Mouse (Mus musculus): ENCODE results near the gene Wap.

Gene Wap

DNA sequence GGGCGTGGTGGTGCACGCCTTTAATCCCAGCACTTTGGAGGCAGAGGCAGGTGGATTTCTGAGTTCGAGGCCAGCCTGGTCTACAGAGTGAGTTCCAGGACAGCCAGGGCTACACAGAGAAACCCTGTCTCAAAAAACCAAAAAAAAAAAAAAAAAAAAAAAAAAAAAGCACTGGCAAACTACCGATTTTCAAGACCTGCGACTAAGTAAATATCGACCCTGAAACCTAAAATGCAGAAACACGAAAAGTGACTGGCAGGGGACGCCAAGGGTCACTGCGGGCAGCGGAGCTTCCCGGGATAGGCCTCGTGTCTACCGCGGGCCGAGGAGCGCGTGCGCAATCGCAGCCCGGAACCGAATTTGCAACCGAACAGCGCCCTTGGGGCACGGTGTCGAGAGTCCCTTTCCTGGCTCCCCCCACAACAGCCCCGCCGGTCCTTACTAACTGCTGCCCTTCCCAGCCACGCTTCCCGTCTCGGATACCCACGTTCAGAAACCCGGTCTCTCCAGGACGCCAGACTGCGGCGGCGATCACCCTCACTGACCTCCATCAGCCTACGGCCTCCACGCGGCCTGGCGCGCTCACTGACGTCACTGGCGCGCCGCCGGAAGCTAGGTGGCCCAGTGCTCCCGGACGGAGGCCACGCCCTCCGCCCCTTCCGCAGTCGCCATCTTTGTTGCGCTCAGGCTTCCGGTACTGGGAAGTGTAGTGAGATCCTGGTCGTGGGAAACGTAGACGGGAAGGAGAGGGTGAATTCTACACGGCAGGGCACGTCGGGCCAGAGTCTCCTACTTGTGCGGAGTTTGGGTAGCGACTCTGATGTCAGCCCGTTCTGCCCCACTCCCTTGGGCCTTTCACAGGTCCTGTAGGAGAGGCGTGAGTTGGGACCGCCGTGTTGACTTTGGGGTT, 12.7 kb downstream of the Wap start, which contains the start of gene Tbrg4:
Gene Tbrg4 (minus strand): TSS at position 590 of the 910 bp plus-strand sequence.
- peak; percentile 94 for DNase-seq

DNA sequence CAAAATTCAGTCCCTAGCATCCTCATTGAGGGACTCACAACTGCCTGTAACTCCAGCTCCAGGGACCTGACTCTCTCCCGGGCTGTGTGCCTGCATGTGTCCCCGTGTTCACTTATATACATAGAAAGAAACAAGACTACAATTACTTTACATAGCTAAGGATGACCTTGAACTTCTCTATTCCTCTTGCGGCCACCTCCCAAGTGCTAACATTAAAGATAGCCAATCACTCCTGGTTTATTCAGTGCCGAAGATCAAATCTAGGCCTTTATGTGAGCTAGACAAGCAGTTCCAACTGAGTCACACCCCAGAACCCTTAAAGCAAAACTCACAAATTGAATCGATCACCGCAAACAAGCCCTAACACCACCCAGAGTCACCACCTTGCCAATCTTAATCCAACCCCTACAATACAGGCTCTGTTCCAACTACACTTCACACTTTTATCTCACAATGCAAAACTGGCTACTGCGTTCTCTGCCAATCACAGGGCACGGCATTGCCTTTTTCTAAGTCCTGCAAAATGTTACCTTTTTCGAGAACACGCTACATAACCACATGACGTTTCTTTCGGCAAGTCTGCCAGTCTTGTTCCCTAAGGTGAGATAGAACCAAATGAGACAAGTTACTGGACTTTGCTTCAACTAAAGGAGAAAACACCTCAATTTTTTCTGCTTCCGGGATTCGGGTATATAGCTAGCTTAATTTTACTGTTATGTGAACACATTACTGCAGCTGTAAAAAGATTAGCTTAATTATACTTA, 13.6 kb downstream of the Wap start:
- no peak for DNase-seq

DNA sequence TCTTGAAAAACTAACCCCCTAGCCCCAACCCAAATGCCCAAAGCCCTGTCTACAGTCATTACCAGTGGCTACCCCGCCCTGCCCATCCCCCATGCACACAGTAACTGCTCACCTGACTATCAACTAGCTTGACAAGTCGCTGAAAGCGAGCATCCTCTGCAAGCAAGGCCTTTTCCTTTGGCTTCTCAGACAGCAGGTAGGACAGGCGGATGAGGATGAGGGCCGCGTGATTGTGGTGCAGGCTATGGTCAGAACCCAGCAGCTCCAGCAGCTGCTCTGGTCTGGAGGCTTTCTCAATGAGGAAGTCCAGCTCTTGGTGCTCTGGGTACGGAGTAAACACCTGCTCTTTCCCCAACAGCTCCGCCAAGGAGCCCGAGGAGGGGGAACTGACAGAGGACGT, 14.7 kb downstream of the Wap start:
- no peak for DNase-seq

- no peak for DNase-seq
These were observed 22.9 kb downstream of the Wap start for GRCm38 (mm10) chr11:6615250-6616205.

- DNase-seq: peak; percentile 91
These were observed 32.7 kb downstream of the Wap start, which contains the start of gene Nacad for GRCm38 (mm10) chr11:6605491-6606399. Gene Nacad, minus strand, starts transcription at chr11:6606053.

DNA sequence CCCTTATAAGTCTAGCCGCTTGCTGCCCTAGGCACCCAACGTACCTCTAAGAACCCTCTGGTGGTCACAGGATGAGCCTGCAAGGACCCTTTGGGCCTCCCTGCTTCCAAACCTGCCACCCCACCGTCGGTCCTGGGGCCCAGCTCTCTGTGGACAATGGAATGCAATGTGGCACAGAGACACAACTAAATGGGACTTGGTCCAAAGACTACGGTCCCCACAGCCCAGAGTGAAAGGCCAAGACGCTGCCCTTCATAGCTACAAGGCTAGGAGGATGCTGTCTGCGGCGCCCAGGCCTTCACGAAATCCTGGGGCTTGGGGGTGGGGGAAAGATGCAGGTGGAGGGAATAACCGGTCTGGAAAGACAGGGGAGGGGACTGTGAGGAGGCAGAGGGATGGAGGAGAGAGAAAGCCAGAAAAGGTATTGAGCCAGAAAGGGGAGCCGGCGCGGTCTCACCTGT, 33.4 kb downstream of the Wap start:
- peak; percentile 80 for DNase-seq

DNA sequence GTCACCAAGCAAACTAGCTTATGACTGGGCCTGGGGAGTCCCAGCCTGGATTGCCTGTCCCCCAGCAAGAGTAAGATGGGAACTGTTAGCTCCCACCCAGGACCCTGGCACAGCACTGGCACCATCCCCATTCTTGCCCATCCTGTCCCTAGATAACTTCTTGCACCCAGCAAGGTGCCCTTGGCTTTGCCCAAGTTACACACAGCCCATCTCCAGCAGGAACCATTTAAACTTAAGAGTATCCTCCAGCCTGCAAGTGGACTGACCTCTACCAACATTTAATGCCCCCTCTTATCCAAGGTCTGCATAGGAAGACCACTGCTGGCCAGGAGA, 33.9 kb downstream of the Wap start:
- no peak for DNase-seq

- DNase-seq: peak; percentile 85
These were observed 34.4 kb downstream of the Wap start for GRCm38 (mm10) chr11:6603887-6604603.

GRCm38 (mm10) chr11:6603224-6603623, 35.2 kb downstream of the Wap start:
- no peak for DNase-seq

GRCm38 (mm10) chr11:6602662-6603061, 35.8 kb downstream of the Wap start:
- no peak for DNase-seq

GRCm38 (mm10) chr11:6601649-6602480, 36.6 kb downstream of the Wap start:
- no peak for DNase-seq

DNA sequence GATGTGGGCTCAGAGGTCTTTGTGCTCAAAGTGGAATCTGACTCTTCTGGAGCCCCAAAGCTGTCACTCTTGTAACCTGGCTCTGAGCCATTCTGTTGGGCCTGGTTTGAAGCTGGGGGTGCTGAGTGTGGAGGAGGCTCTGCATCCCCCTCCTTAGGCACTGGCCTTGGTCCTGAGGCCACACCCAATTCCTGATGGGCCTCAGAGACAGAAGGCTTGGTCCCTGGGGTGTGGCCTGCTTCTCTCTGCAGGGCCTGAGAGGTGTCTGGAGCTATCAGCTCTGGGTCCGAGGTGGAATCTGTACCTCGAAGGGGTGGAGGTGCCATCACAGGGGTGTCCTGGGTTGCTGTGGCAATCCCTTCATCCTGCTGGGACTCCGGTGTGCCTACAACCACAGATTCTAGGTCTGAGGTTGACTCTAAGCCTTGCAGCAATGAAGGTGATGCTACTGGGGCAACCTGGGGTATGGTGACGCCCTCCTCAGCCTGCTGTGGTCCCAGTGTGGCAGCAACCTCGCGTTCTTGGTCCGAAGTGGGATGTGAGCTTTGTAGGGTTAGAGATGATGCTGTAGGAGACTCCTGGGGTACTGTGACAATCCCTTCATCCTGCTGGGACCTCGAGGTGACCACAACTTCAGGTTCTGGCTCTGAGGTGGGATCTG, 38.0 kb downstream of the Wap start:
- DNase-seq: no peak

GRCm38 (mm10) chr11:6599831-6600230, 38.6 kb downstream of the Wap start:
- no peak for DNase-seq

GRCm38 (mm10) chr11:6599011-6599681, 39.3 kb downstream of the Wap start:
- peak; percentile 67 for DNase-seq

DNA sequence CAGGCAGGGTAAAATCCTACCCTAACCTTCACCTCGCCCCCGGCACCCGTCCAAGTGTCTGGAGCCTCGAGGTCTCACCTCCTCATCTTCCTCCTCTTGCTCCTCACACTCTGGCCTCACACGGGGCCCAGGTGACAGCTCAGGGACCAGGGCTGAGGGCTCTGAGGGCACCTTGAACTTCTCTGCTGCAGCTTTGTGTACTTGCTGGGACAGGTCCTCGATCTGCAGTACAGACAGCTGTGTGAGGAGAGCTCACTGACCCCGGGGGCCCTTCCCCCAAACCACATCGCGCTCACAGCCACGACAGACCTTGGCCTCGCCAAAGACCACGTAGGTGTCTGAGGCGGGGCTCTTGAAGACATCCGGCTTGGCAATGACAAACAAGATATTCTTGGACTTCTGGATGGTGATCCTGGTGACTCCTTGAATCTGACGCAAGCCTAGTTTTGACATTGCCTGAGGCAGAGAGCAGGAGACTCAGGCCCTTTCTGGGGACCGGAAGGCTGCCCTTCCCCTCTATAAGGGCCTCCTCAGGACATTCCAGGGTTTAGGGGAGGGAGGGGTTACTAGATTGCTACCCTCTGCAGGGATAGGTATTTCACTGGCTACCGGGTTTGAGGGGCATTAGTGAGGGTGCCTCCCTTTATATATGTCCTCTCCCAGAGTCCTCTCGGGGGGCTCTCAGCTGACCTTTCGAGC, 40.1 kb downstream of the Wap start:
- no peak for DNase-seq

GRCm38 (mm10) chr11:6597523-6597922, 40.9 kb downstream of the Wap start:
- DNase-seq: no peak

- DNase-seq: no peak
These were observed 41.8 kb downstream of the Wap start for GRCm38 (mm10) chr11:6596616-6597015.

DNA sequence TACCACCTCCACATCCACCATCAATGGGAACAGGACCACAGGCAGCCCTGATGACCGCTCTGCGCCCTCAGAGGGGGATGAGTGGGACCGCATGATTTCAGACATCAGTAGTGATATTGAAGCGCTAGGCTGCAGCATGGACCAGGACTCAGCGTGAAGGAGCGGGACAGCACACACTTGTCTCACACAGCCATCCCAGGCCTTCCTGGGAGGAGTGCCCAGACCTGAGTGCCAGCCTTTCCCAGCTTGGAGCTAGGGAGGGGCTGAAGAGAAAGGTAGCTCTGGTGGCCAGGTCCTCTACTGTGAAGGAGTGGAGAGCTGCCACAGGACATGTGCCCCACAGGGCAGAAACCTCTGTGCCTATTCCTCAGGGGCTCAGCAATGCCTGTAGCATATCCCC, 42.2 kb downstream of the Wap start:
- DNase-seq: no peak

All from cerebellum, adult 9-11 months (tissue).